Mouse (Mus musculus): ENCODE measurements at regions not wholly inside any gene's neighbourhood (a gene's known extent, or its start where the extent isn't known, plus 50 kb on each side); places are given as distances from the start of the nearest gene placed in this dataset.

DNA sequence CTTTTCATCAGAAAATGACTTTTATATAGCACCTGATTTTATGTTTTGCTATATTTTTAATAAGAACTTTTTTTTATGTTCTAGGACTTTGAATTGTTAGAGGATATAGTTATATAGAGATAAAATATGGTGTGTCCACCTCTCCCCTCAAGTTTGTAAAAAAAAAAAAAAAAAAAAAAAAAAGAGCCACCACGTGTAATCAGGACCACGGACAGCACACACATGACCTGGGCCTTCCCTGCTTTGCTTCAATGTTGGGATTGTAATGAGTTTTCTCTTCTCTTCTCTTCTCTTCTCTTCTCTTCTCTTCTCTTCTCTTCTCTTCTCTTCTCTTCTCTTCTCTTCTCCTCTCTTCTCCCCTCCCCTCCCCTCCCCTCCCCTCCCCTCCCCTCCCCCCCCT is 78.5 kb downstream of the 1700010I14Rik start:
- peak; percentile 27 for DNase-seq (ENCODE audit: low spot score)

DNA sequence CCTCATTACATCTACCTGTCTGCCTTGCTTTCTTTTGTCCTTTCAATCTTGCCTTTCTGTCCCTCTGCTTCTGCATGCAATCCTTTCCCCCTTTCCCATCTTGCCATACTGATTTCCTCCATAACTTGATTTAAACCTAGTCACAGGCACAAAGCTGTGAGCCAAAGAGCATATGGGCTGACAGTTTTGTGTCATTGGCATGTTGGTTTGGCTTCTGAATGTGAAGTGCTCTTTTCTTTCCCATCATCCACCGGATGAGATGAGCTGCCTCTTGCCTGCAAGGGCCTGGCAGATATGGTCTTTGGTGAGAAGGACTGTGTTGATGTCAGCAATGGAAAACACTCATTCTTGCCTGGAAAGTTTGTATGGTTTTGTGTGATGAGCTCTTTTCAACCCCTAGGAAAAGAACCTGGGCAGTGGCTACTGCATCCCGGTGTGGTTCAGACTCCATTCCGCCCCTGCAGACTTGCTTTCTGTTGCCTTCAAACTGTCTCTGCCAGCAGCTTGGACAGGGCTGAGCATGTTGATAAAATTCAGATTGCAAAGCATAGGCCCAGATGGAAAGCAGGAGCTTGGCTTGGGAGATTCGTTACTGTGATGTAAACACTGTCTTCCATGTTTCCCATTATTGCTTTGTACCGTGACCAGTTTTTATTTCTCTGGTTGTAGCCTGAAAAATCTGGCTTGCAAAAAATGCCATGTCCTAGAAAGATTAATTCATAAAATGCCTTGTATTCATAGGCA is 80.9 kb downstream of the 1700010I14Rik start:
- no peak for DNase-seq (ENCODE audit: low spot score)

DNA sequence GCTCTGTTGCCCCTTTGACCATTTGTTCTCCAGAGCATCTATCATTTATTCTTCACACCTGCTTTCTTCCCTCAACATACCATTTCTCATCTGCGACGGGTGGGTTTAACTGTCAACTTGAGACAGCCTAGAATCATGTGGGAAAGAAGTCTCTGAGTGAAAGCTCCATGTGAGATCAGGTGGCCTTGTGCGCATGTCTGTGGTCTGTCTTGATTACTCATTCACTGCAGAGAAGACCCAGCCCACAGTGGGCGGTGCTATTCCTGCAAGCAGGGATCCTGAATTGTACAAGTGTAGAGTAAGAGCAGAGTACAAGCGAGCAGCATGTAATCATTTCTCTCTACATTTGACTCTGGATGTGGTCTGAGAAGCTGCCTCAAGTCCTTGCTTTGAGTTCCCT is 95.5 kb downstream of the 1700010I14Rik start:
- DNase-seq (ENCODE audit: low spot score): no peak

- DNase-seq (ENCODE audit: low spot score): no peak
Observed at GRCm38 (mm10) chr17:9127866-9128265, 139.7 kb downstream of the 1700010I14Rik start.

GRCm38 (mm10) chr17:9145605-9146223 is 157.6 kb downstream of the 1700010I14Rik start:
- DNase-seq (ENCODE audit: low spot score): peak; percentile 12

- DNase-seq (ENCODE audit: low spot score): peak; percentile 36
Observed at GRCm38 (mm10) chr17:9150654-9151053, 162.5 kb downstream of the 1700010I14Rik start.

DNA sequence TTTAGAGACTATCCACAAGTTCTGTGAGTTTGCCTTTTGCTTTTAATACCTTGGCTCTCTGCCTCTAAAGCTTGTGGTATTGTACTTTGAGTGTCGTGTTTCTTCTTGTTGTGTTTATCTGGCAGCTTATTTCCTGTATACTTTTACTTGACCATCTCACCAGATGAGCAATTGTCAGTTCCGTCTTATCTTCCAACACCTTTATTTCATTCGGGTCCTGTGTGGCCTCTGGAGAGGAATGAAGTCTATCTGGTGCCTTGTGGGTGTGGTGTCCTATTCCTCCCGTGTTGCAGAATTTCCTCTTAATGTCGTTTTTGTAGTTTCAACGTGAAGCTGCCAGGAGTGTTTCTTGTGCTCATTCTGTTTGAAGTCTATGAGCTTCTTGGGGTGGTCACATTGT is 174.0 kb downstream of the 1700010I14Rik start:
- DNase-seq (ENCODE audit: low spot score): no peak

DNA sequence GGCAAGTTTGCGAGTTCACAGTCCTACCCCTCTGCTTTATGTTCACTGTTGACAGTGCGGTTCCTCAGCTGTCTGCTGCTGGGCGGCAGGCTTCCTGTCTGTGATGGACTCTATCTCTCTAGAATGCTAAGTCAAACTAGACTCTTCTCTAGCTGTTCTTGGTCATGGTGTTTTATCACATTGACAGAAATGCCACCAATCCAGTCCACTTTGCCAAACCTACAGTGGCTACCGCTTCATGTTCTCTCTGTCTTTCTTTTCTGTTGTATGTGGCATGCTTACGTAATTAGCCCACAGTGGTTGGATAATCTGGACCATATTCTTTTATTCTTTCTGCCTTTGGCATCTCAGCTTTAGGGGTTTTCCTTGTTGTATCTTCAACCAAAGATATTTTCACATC is 174.5 kb downstream of the 1700010I14Rik start:
- DNase-seq (ENCODE audit: low spot score): no peak

- DNase-seq (ENCODE audit: low spot score): no peak
Observed at GRCm38 (mm10) chr17:9163285-9163684, 175.2 kb downstream of the 1700010I14Rik start.

- no peak for DNase-seq (ENCODE audit: low spot score)
Observed at GRCm38 (mm10) chr17:9164501-9164900, 176.4 kb downstream of the 1700010I14Rik start.

DNA sequence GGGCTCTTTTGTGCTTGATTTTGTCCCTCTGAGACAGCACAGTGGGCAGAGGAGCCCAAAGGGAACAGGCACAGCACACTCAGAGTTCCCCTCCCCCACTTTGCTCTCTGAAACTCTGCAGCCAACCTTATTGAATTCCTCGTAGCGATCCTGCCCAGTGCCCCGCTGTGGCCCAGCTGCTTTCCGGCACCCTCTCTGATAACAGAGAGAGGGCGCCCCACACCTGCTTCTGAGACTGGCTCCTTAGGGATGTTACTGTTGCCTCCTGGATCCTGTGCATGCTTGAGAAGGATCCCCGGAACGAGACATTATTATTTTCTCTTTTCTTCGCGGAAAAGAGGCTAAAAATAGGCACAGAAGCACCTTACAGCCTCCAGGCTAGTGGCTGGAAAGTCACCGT is 179.0 kb downstream of the 1700010I14Rik start:
- DNase-seq (ENCODE audit: low spot score): peak; percentile 79

DNA sequence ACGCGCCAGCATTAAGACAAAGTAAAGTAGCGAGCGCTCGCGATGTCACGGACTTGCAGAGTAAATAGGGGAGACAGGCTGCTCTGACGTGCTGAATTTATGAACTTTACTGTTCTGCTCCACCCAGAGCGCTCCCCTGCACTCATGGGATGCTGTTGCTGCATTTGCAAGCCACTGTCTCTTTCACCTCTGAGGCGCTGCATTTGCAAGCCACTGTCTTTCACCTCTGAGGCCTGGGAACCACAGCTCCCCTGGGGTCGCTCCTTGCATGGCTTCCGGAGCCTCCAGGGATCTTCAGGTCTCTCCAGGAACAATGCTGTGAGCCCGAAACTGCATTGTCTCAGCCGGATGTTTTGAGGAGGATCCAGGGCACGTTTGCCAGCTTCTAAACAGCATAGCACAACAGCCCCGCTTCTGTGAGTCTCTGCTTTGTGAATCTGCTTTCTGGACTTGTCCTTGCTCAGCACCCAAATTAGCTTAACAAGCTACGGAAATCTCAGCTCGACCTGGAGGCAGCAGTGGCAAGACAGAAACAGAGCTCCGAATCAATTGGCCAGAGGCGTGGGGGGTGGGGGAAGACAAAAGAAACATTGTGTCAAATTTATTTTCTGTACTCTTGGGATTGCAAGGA is 179.6 kb downstream of the 1700010I14Rik start:
- DNase-seq (ENCODE audit: low spot score): peak; percentile 50

GRCm38 (mm10) chr17:9168411-9168810 is 180.3 kb downstream of the 1700010I14Rik start:
- DNase-seq (ENCODE audit: low spot score): peak; percentile 91

GRCm38 (mm10) chr17:9169371-9169770 is 181.2 kb downstream of the 1700010I14Rik start:
- peak; percentile 89 for DNase-seq (ENCODE audit: low spot score)

DNA sequence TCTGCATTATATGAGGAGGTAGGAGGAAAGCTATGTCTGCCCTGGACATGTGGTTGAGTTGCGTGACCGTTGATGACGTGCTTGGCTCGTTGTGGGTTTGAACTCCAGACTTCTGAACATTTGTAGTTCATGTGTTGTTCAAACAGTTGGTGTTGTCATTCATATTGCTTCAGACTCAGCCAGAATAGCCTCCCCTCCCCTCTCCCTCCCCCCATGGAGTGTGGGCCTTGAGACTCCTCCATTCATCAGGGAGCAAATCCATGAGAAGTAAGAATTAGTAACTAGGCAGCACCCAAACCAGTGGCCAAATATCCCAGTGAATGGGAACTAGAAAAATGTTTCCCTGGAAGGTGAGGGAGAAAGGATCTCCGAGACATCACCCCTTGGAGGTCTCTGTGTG is 209.0 kb downstream of the 1700010I14Rik start:
- DNase-seq (ENCODE audit: low spot score): no peak

DNA sequence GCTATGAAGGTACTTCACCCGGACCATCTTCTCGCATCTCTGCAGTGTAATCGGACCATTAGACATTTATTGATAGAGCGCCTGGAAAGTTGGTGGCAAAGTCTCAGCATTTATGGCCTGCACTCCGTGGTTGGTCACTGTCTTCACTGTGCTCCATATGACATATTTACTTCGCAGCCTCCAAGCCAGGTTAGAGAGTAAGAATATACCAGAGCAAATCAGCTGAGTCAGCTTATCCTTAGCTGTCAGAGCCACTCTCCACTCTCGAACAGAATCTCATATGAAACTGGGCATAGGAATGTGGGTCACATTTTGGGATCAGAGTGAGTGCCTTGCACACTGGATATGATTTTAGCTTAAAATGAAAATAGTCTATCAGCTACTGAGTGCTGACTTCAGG is 212.3 kb downstream of the 1700010I14Rik start:
- no peak for DNase-seq (ENCODE audit: low spot score)

- peak; percentile 1 for DNase-seq (ENCODE audit: low spot score)
Observed at GRCm38 (mm10) chr17:9202496-9202895, 214.4 kb downstream of the 1700010I14Rik start.

- no peak for DNase-seq (ENCODE audit: low spot score)
Observed at GRCm38 (mm10) chr17:9210626-9211025, 211.2 kb upstream of the Gm17728 start.

DNA sequence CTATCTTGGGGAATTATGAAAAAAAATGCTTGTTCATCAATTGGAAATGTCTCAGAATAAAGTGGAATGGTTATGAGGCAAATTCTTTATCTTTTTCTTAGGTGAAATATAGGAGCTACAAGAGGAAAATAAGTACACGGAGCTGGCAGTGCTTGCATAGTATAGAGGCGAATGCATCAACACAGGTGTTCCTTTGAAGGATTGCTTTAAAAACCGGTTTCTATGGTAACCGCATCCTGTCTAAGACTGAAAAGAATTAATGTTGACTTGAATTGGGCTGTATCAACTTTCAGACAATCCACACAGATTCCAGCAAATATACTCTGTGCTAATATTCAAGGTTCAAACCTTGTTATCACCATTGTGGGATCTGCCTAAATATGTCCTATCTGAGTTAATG is 198.8 kb upstream of the Gm17728 start:
- DNase-seq (ENCODE audit: low spot score): no peak

DNA sequence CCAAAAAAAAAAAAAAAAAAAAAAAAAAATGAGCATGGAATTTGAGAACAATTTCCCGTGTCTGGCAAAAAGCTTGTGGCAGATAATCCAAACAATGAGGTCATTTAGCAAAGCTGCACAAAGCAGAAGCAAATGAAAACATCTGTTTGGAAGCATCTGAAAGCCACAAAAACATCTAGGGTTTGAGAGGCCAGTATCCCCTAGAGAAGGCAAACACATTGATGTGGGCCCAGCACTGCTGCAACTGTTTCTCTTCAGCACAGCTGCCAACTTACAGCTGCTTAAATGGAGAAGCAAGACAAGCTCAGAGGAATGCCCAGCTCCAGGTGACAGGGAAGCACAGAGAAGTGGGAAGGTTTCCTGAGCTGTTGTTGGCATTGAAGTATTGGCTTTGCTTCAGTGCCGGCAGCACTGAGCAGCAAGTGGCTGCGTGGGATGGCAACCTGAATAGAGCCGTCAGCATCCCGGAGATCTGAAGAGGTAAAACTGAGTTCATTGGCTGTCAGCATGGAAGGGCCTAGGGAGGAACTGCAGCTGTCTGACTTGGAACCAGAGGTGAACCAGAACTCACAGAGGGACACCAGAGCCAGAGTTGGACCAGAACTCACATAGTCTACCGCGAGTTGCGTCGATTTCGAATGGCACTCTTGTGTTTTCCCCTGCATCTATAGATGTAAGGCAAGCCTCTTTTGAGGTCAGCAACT is 193.8 kb upstream of the Gm17728 start:
- DNase-seq (ENCODE audit: low spot score): peak; percentile 42

- DNase-seq (ENCODE audit: low spot score): no peak
Observed at GRCm38 (mm10) chr17:9235141-9235571, 186.7 kb upstream of the Gm17728 start.

GRCm38 (mm10) chr17:9258646-9259170 is 163.2 kb upstream of the Gm17728 start:
- no peak for DNase-seq (ENCODE audit: low spot score)
